Mouse (Mus musculus): ENCODE results near the gene Snrnp48. TPM values are rescaled to one million over a fixed set of nuclear protein-coding genes. Genes with fewer than 3 reads are reported as not detected.

Snrnp48 gene
- 37.0 and 37.7 TPM in 2 replicates for total RNA-seq (2015)
- 69.6 and 86.7 TPM in 2 replicates for total RNA-seq (2017)

GRCm38 (mm10) chr13:38204702-38205482 is at the start of gene Snrnp48:
TSS of gene Snrnp48 (plus strand) at chr13:38204938.
- peak; percentile 100 for ATAC-seq (ENCODE audit: poor library complexity, severe bottlenecking)

- no peak for ATAC-seq (ENCODE audit: poor library complexity, severe bottlenecking)
These were observed 49.2 kb upstream of the Snrnp48 start for GRCm38 (mm10) chr13:38155523-38155922.

GRCm38 (mm10) chr13:38157635-38158034 is 47.1 kb upstream of the Snrnp48 start:
- ATAC-seq (ENCODE audit: poor library complexity, severe bottlenecking) = peak; percentile 71

GRCm38 (mm10) chr13:38162002-38162401 is 42.7 kb upstream of the Snrnp48 start:
- ATAC-seq (ENCODE audit: poor library complexity, severe bottlenecking) = no peak

GRCm38 (mm10) chr13:38162668-38163067 is 42.1 kb upstream of the Snrnp48 start:
- no peak for ATAC-seq (ENCODE audit: poor library complexity, severe bottlenecking)

GRCm38 (mm10) chr13:38164932-38165331 is 39.8 kb upstream of the Snrnp48 start:
- no peak for ATAC-seq (ENCODE audit: poor library complexity, severe bottlenecking)

GRCm38 (mm10) chr13:38167056-38167455 is 37.7 kb upstream of the Snrnp48 start:
- no peak for ATAC-seq (ENCODE audit: poor library complexity, severe bottlenecking)

GRCm38 (mm10) chr13:38170707-38171144 is 34.0 kb upstream of the Snrnp48 start:
- ATAC-seq (ENCODE audit: poor library complexity, severe bottlenecking) = no peak

- ATAC-seq (ENCODE audit: poor library complexity, severe bottlenecking) = no peak
These were observed 11.3 kb upstream of the Snrnp48 start for GRCm38 (mm10) chr13:38193406-38193805.

GRCm38 (mm10) chr13:38201413-38201812 is 3.3 kb upstream of the Snrnp48 start:
- no peak for ATAC-seq (ENCODE audit: poor library complexity, severe bottlenecking)

GRCm38 (mm10) chr13:38204171-38204570 is 567 bp upstream of the Snrnp48 start:
- ATAC-seq (ENCODE audit: poor library complexity, severe bottlenecking) = no peak

GRCm38 (mm10) chr13:38211122-38211521 is 6.4 kb downstream of the Snrnp48 start:
- no peak for ATAC-seq (ENCODE audit: poor library complexity, severe bottlenecking)

- ATAC-seq (ENCODE audit: poor library complexity, severe bottlenecking) = no peak
These were observed 13.9 kb downstream of the Snrnp48 start for GRCm38 (mm10) chr13:38218686-38219085.

GRCm38 (mm10) chr13:38220331-38220730 is 15.6 kb downstream of the Snrnp48 start:
- ATAC-seq (ENCODE audit: poor library complexity, severe bottlenecking) = no peak

- ATAC-seq (ENCODE audit: poor library complexity, severe bottlenecking) = no peak
These were observed 25.6 kb downstream of the Snrnp48 start for GRCm38 (mm10) chr13:38230177-38230821.

- ATAC-seq (ENCODE audit: poor library complexity, severe bottlenecking) = no peak
These were observed 27.7 kb downstream of the Snrnp48 start for GRCm38 (mm10) chr13:38232411-38232810.

- no peak for ATAC-seq (ENCODE audit: poor library complexity, severe bottlenecking)
These were observed 28.3 kb downstream of the Snrnp48 start for GRCm38 (mm10) chr13:38232856-38233625.

- no peak for ATAC-seq (ENCODE audit: poor library complexity, severe bottlenecking)
These were observed 29.9 kb downstream of the Snrnp48 start for GRCm38 (mm10) chr13:38234651-38235050.

- ATAC-seq (ENCODE audit: poor library complexity, severe bottlenecking) = no peak
These were observed 30.6 kb downstream of the Snrnp48 start for GRCm38 (mm10) chr13:38235370-38235769.

- ATAC-seq (ENCODE audit: poor library complexity, severe bottlenecking) = no peak
These were observed 43.4 kb downstream of the Snrnp48 start for GRCm38 (mm10) chr13:38248151-38248550.

GRCm38 (mm10) chr13:38251226-38251625 is 46.5 kb downstream of the Snrnp48 start:
- no peak for ATAC-seq (ENCODE audit: poor library complexity, severe bottlenecking)
